In genomic region chr4:97587412-97588010, GRCm38 (mm10) we compare ENCODE assay signal across 22 mouse cellular contexts.
DNase-seq lines count a peak whose midpoint lies in the region; ATAC-seq lines count a peak whose summit lies in the region.
"Had no signal": no experiment of that assay in that cellular context is flagged by ENCODE, and none has a peak within 500 bp of the region (broad histone marks: within the 10 kb centered on the region; RNA-seq: fewer than 3 reads in every experiment).

No protein-coding gene starts in this region.

- no peak overlapping the region for H3K9ac ChIP-seq in midbrain, embryonic 14.5 days (replicated peaks; ENCODE audit: low read length)
- no peak overlapping the region for H3K9ac ChIP-seq in midbrain, embryonic 13.5 days (replicated peaks)
- 0 out of 2 replicates have a peak overlapping the region, but pooled peaks have one; percentile 16 for H3K9ac ChIP-seq in forebrain, embryonic 13.5 days
- H3K9ac ChIP-seq: kidney, embryonic 15.5 days; limb, embryonic 15.5 days; liver, embryonic 15.5 days; neural tube, embryonic 12.5 days; stomach, embryonic 15.5 days had no signal

- H3K9me3 ChIP-seq in midbrain, embryonic 14.5 days (ENCODE audit: control insufficient read depth, low read length), result no peaks in the 10 kb centered on the region
- no peaks in the 10 kb centered on the region for H3K9me3 ChIP-seq in midbrain, embryonic 13.5 days
- no peaks in the 10 kb centered on the region for H3K9me3 ChIP-seq in embryonic facial prominence, embryonic 10.5 days
- no peaks in the 10 kb centered on the region for H3K9me3 ChIP-seq in forebrain, embryonic 13.5 days (replicated peaks)
- H3K9me3 ChIP-seq: kidney, embryonic 15.5 days; limb, embryonic 15.5 days; liver, embryonic 15.5 days; neural tube, embryonic 12.5 days; stomach, embryonic 15.5 days had no signal

- H3K36me3 ChIP-seq in midbrain, embryonic 14.5 days (ENCODE audit: control insufficient read depth, insufficient read depth, low read length), result no peaks in the 10 kb centered on the region
- no peaks in the 10 kb centered on the region for H3K36me3 ChIP-seq in midbrain, embryonic 13.5 days
- no peaks in the 10 kb centered on the region for H3K36me3 ChIP-seq in embryonic facial prominence, embryonic 10.5 days (replicated peaks)
- no peaks in the 10 kb centered on the region for H3K36me3 ChIP-seq in forebrain, embryonic 13.5 days (ENCODE audit: poor library complexity, severe bottlenecking)
- H3K36me3 ChIP-seq: kidney, embryonic 15.5 days; limb, embryonic 15.5 days; liver, embryonic 15.5 days; neural tube, embryonic 12.5 days; stomach, embryonic 15.5 days had no signal

- ATAC-seq in midbrain, embryonic 14.5 days (ENCODE audit: low FRiP score, low TSS enrichment), result 0 out of 2 replicates have a peak, but pooled peaks have one; percentile 8
- no peak for ATAC-seq in midbrain, embryonic 13.5 days
- no peak for ATAC-seq in forebrain, embryonic 13.5 days
- ATAC-seq: intestine, postnatal 0 days; Patski had no signal

- no peak overlapping the region for H3K4me3 ChIP-seq in midbrain, embryonic 14.5 days (replicated peaks; ENCODE audit: low read depth, low read length)
- no peak overlapping the region for H3K4me3 ChIP-seq in midbrain, embryonic 13.5 days (replicated peaks)
- H3K4me3 ChIP-seq in embryonic facial prominence, embryonic 10.5 days, result no peak overlapping the region
- no peak overlapping the region for H3K4me3 ChIP-seq in forebrain, embryonic 13.5 days
- H3K4me3 ChIP-seq: kidney, embryonic 15.5 days; limb, embryonic 15.5 days; liver, embryonic 15.5 days; neural tube, embryonic 12.5 days; stomach, embryonic 15.5 days had no signal

- WGBS in midbrain, embryonic 14.5 days, result 67% methylated on average over 9 of the region's 9 CpGs
- WGBS in midbrain, embryonic 13.5 days, result 69% methylated on average over 9 of the region's 9 CpGs
- WGBS in embryonic facial prominence, embryonic 10.5 days, result 59% methylated on average over 9 of the region's 9 CpGs
- WGBS in forebrain, embryonic 13.5 days, result 56% methylated on average over 9 of the region's 9 CpGs

- no peak overlapping the region for H3K4me2 ChIP-seq in midbrain, embryonic 14.5 days (ENCODE audit: low read length)
- H3K4me2 ChIP-seq in midbrain, embryonic 13.5 days (replicated peaks), result no peak overlapping the region
- peak overlapping the region; percentile 24; the same call in 1 of the 2 replicates for H3K4me2 ChIP-seq in forebrain, embryonic 13.5 days
- H3K4me2 ChIP-seq: kidney, embryonic 15.5 days; limb, embryonic 15.5 days; liver, embryonic 15.5 days; midbrain, embryonic 11.5 days; neural tube, embryonic 12.5 days; stomach, embryonic 15.5 days had no signal

- no peaks in the 10 kb centered on the region for H3K27me3 ChIP-seq in midbrain, embryonic 14.5 days (ENCODE audit: control insufficient read depth, insufficient read depth, low read length)
- H3K27me3 ChIP-seq in midbrain, embryonic 13.5 days, result peaks cover 2% of the 10 kb centered on the region; the same call in 1 of the 2 replicates
- no peaks in the 10 kb centered on the region; the same call in 1 of the 2 replicates for H3K27me3 ChIP-seq in embryonic facial prominence, embryonic 10.5 days (replicated peaks; ENCODE audit: low read depth, poor library complexity, severe bottlenecking)
- no peaks in the 10 kb centered on the region for H3K27me3 ChIP-seq in forebrain, embryonic 13.5 days
- H3K27me3 ChIP-seq: kidney, embryonic 15.5 days; liver, embryonic 15.5 days; neural tube, embryonic 12.5 days; Patski; stomach, embryonic 15.5 days had no signal

- 0 out of 2 replicates have a peak, but pooled peaks cover 3% of the 10 kb centered on the region for H3K4me1 ChIP-seq in midbrain, embryonic 14.5 days (ENCODE audit: control insufficient read depth, insufficient read depth, low read length)
- H3K4me1 ChIP-seq in midbrain, embryonic 13.5 days (replicated peaks), result peaks cover 18% of the 10 kb centered on the region
- H3K4me1 ChIP-seq in embryonic facial prominence, embryonic 10.5 days, result peaks cover 65% of the 10 kb centered on the region
- H3K4me1 ChIP-seq in forebrain, embryonic 13.5 days, result peaks cover 29% of the 10 kb centered on the region
- H3K4me1 ChIP-seq: liver, embryonic 15.5 days; stomach, embryonic 15.5 days had no signal

- no peak overlapping the region for H3K27ac ChIP-seq in midbrain, embryonic 14.5 days (replicated peaks; ENCODE audit: low read depth, low read length)
- H3K27ac ChIP-seq in midbrain, embryonic 13.5 days, result no peak overlapping the region
- H3K27ac ChIP-seq in embryonic facial prominence, embryonic 10.5 days (replicated peaks), result peak overlapping the region; percentile 63
- peak overlapping the region; percentile 78 for H3K27ac ChIP-seq in forebrain, embryonic 13.5 days
- H3K27ac ChIP-seq: kidney, embryonic 15.5 days; limb, embryonic 15.5 days; liver, embryonic 15.5 days; macrophage; neural tube, embryonic 12.5 days; stomach, embryonic 15.5 days had no signal

- peak; percentile 12 for DNase-seq in midbrain, embryonic 14.5 days
- no peak for DNase-seq in embryonic facial prominence, embryonic 10.5 days (ENCODE audit: low spot score)
- no peak for DNase-seq in cerebellum, adult 9-10 months
- DNase-seq in cerebellum, adult 11-12 months, result no peak
- no peak for DNase-seq in layer of hippocampus, postnatal 10 days (ENCODE audit: low spot score in 2 of 2)
- DNase-seq: adrenal gland, postnatal 10 days; cerebellum, postnatal 25 days; gastrocnemius, postnatal 36 days; kidney, postnatal 4 days; layer of hippocampus, postnatal 36 days; right cerebral cortex, postnatal 14 days had no signal

Comparison
In these comparisons a context has a peak if more than half of its experiments do, and no peak if none do; other contexts are left out.
1. H3K27ac ChIP-seq: peak in embryonic facial prominence, embryonic 10.5 days (single experiment) and forebrain, embryonic 13.5 days (single experiment); none in midbrain, embryonic 14.5 days (single experiment) and midbrain, embryonic 13.5 days (single experiment).